Mouse (Mus musculus) stomach, embryonic 15.5 days (tissue): Measurements from ENCODE around the gene Cnksr3. TPM values are rescaled to one million over a fixed set of nuclear protein-coding genes. Genes with fewer than 3 reads are reported as not detected.

Experiments used
- ATAC-seq: fragments of 200-750 bp; cut with Nextera tagmentation; 2 replicates; pipeline ENCODE4 v1.8.0; 2017; ENCODE audit warnings: low read depth, moderate number of reproducible peaks, moderate TSS enrichment; ENCODE audit not compliant: insufficient read depth, low FRiP score
- H3K27ac ChIP-seq: fragments of 300-500 bp; sonication (generic); 2 replicates; pipeline ENCODE4 v1.5.1; 2015; ENCODE audit warnings: mild to moderate bottlenecking, inconsistent platforms
- H3K27me3 ChIP-seq: fragments of 300-500 bp; sonication (generic); replicated peaks from 2 replicates; pipeline ENCODE4 v1.6.1; 2015; ENCODE audit warnings: inconsistent platforms
- H3K36me3 ChIP-seq: fragments of 300-500 bp; sonication (generic); 2 replicates; pipeline ENCODE4 v1.6.1; 2015; ENCODE audit warnings: inconsistent platforms
- H3K4me1 ChIP-seq: fragments of 300-500 bp; sonication (generic); 2 replicates; pipeline ENCODE4 v1.6.1; 2015; ENCODE audit warnings: inconsistent platforms
- H3K4me2 ChIP-seq: fragments of 300-500 bp; sonication (generic); 2 replicates; pipeline ENCODE4 v1.6.1; 2015; ENCODE audit warnings: mild to moderate bottlenecking, inconsistent platforms
- H3K4me3 ChIP-seq: fragments of 300-500 bp; sonication (generic); replicated peaks from 2 replicates; pipeline ENCODE4 v1.5.1; 2015; ENCODE audit warnings: inconsistent platforms
- H3K9ac ChIP-seq: fragments of 300-500 bp; sonication (generic); 2 replicates; pipeline ENCODE4 v1.6.1; 2015; ENCODE audit warnings: inconsistent platforms
- H3K9me3 ChIP-seq: fragments of 300-500 bp; sonication (generic); 2 replicates; pipeline ENCODE4 v1.6.1; 2016; ENCODE audit warnings: inconsistent platforms
- WGBS: fragments of 180-500 bp; shearing (Covaris S2); methylation state at CpG from one replicate; pipeline ENCODE4 v1.1.7; 2015; 5-methylcytosine and 5-hydroxymethylcytosine counted together
- polyA plus RNA-seq: library from polyadenylated mRNA; unstranded; fragments of >200 nt; fragmentation: Nextera tagmentation; extraction: Ambion mirVana; gene quantifications from 2 replicates; pipeline ENCODE4 v1.2.1, GENCODE M21; 2015

Cnksr3 gene
- polyA plus RNA-seq, 1 experiment from 2014 or later, result 14.6 TPM

DNA sequence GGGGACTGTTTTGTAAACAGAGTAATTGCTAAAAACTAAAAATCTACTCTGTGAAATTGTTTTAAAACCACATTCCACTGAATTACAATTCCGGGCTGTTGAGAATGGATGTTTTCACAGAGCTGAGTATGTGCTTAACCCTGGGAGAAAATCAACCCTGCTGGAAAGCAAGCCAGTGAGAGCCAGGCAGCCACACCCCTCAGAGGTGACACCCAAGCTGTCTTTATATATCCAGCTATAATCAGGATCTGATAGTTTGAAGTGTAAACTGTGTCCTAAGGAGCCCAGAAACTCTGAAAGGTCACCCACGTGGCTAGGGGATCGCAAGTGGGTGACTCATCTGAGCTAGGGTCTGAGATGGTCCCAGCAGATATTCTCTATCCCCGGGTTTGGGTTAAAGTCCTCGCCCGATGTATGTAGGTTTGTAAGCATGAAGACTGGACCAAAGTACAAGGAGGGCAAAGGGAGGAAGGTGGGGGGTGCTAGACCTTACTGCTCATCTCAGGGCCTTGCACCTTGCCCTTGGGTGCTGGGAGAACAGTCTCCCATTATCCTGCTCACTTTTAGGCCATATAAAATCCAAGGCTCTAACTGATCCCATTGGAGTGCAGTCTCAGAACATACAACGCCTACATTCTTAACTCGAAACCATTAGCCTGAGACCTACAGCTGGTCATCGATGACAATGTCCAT is 20.2 kb downstream of the Cnksr3 start:
- Histone ChIP-seq H3K4me1 (peaks cover 27% of the 10 kb centered on the region), H3K36me3 (no peaks in the 10 kb centered on the region), H3K9ac (no peak overlapping the region), H3K4me2 (no peak overlapping the region), H3K4me3 (no peak overlapping the region), H3K27me3 (no peaks in the 10 kb centered on the region), H3K9me3 (no peaks in the 10 kb centered on the region), H3K27ac (no peak overlapping the region)
- WGBS, result 68% methylated on average over 9 of the region's 9 CpGs
- peak; percentile 12; the same call in 1 of the 2 replicates for ATAC-seq

DNA sequence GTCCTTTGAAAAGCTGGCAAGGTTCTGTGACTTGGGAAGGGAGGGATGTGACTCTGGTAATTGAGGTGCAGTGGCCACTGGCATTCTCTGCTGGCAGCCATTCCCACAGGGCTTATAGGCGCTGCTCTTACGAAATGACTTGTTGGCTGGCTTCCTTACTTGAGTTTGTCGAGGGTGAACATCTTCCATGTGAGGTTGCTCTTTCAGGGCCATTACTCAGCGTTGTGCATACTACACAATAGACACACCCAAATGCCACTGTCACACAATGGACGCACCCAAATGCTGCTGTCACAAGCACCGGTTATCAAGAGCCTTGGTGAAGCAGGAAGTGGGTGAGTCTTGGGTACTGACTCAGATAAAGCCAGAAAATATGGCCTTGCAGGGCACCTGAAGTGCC is 22.8 kb downstream of the Cnksr3 start:
- Histone ChIP-seq H3K4me1 (peaks cover 23% of the 10 kb centered on the region; the same call in 1 of the 2 replicates), H3K4me3 (no peak overlapping the region), H3K9me3 (no peaks in the 10 kb centered on the region), H3K4me2 (no peak overlapping the region), H3K27ac (0 out of 2 replicates have a peak overlapping the region, but pooled peaks have one; percentile 14), H3K27me3 (no peaks in the 10 kb centered on the region), H3K9ac (no peak overlapping the region), H3K36me3 (no peaks in the 10 kb centered on the region)
- WGBS, result 66% methylated on average over 6 of the region's 6 CpGs
- ATAC-seq, result no peak

DNA sequence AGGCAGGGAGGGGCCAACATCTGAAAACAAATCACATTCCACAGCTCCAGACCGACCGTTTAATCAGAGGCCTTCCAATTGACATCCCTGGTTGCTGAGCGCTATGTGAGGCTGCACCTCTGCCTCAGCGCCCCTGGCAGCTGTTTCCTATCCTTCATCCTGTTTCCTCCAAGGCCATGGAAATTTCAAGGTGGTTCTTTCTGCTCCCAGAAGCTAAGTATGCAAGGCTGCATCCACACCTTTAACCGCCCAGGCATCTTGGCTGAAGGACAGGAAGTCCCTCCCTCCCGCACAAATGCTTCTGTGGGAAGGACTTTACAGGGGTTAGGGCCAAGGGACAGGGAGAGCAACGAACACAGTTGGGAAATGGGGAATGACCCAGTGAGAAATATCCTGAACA is 24.2 kb downstream of the Cnksr3 start:
- H3K4me2 ChIP-seq, result no peak overlapping the region
- no peaks in the 10 kb centered on the region for H3K36me3 ChIP-seq
- WGBS, result 34% methylated on average over 7 of the region's 7 CpGs
- H3K27me3 ChIP-seq, result no peaks in the 10 kb centered on the region
- no peak overlapping the region for H3K27ac ChIP-seq
- ATAC-seq, result no peak
- H3K4me3 ChIP-seq, result no peak overlapping the region
- peaks cover 32% of the 10 kb centered on the region for H3K4me1 ChIP-seq
- H3K9me3 ChIP-seq, result no peaks in the 10 kb centered on the region
- no peak overlapping the region for H3K9ac ChIP-seq

DNA sequence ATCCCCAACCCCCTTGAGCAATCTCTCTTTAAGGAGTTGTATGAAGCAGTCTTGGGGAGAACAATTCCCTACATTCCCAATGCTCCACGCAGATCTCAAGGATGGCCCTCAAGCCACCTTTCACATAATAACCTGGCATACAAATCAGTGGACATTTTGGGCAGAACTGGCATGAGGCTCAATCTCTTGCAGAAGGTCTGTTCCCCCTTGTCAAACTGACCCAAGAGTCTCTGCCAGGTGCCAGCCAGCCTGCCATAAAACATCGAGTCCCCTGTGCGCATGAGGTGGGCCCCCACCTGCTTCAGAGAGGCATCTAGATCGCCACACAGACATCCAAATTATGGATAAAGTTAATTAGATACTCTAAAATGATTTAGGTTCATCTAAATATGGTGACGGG is 25.0 kb downstream of the Cnksr3 start:
- Histone ChIP-seq H3K4me1 (peaks cover 35% of the 10 kb centered on the region), H3K36me3 (no peaks in the 10 kb centered on the region), H3K27ac (no peak overlapping the region), H3K27me3 (no peaks in the 10 kb centered on the region), H3K4me2 (no peak overlapping the region), H3K4me3 (no peak overlapping the region), H3K9ac (no peak overlapping the region), H3K9me3 (no peaks in the 10 kb centered on the region)
- ATAC-seq, result no peak
- 89% methylated on average over 5 of the region's 5 CpGs for WGBS

DNA sequence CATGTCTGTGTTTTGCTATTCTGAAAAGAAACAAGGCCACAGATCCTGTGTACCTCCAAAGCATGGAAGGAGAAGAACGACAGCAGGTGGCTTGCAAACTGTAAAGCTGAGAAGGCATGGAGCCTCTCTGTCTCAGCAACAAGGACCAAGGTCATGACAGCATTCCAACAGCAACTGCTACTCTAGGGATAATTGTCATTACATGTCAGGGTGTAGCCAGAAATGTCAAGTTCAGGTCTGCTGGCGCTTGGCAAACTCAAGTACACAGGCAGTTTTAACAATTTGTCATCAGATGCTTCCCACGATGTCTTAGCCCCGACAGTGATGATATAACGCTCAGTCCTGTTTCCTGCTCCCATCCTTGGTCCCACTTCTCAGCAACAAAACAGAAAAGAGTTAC is 26.0 kb downstream of the Cnksr3 start:
- no peak for ATAC-seq
- Histone ChIP-seq H3K4me3 (no peak overlapping the region), H3K27ac (no peak overlapping the region), H3K9me3 (no peaks in the 10 kb centered on the region), H3K4me2 (no peak overlapping the region), H3K4me1 (peaks cover 36% of the 10 kb centered on the region), H3K9ac (no peak overlapping the region), H3K36me3 (no peaks in the 10 kb centered on the region), H3K27me3 (no peaks in the 10 kb centered on the region)
- 78% methylated on average over 5 of the region's 5 CpGs for WGBS

DNA sequence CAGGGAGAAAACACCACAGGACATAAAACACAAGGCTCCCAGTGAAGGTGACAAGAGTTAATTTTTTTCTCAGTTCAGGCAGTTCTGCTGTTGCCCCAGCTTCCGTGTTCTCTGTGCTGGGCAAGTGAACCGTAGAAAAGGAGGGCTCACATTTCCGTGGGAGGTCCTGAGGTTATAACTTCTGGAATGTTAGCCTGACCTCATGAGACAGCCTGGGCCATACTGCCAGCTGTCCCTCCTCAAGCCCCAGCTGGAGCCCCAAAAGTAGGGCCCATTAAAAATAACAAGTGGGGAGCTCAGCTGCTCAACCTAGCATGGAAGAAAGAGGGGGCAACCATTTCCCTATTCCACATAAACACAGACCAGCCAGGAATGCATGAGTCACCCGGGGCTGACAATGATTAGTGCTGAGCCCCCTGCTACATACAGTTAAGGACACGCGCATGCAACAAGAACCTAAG is 28.8 kb downstream of the Cnksr3 start:
- Histone ChIP-seq H3K4me2 (peak overlapping the region; percentile 17), H3K4me3 (no peak overlapping the region), H3K36me3 (no peaks in the 10 kb centered on the region), H3K27ac (peak overlapping the region; percentile 77), H3K9me3 (no peaks in the 10 kb centered on the region), H3K4me1 (peaks cover 25% of the 10 kb centered on the region), H3K27me3 (no peaks in the 10 kb centered on the region), H3K9ac (no peak overlapping the region)
- 10% methylated on average over 6 of the region's 6 CpGs for WGBS
- ATAC-seq, result peak; percentile 75; the same call in 1 of the 2 replicates

DNA sequence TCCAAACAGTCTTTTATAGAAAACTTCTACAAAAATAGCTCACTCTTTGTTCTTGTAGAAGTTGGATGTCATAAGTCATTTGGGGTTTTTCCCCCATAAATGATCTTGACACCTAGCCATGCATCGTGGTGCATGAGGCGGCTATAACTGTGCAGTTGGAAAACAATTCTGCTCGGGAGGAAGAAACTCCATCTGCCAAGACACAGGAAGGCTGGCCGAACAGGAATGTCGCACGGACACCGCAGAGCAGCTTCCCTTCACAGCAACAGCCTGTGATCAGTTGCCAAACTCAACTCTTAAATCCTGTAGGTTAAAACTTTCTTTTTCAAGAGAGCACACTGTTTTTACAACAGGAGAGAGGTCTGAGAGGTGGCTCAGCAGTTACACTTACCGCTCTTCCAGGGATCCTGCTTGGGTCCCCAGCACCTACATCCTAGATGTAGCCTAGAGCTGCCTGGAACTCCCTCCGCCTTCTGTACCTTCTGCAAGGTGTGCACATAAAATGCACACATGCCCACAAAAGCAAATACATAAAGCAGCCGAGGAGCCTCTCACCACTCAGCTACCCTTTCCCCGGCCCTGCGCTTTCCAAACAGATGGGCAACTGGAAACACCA is 29.4 kb downstream of the Cnksr3 start:
- 37% methylated on average over 12 of the region's 12 CpGs for WGBS
- Histone ChIP-seq H3K27ac (peak overlapping the region; percentile 77), H3K36me3 (no peaks in the 10 kb centered on the region), H3K4me1 (peaks cover 25% of the 10 kb centered on the region), H3K27me3 (no peaks in the 10 kb centered on the region), H3K4me3 (no peak overlapping the region), H3K9ac (no peak overlapping the region), H3K4me2 (peak overlapping the region; percentile 17), H3K9me3 (no peaks in the 10 kb centered on the region)
- peak; percentile 24; the same call in 1 of the 2 replicates for ATAC-seq

DNA sequence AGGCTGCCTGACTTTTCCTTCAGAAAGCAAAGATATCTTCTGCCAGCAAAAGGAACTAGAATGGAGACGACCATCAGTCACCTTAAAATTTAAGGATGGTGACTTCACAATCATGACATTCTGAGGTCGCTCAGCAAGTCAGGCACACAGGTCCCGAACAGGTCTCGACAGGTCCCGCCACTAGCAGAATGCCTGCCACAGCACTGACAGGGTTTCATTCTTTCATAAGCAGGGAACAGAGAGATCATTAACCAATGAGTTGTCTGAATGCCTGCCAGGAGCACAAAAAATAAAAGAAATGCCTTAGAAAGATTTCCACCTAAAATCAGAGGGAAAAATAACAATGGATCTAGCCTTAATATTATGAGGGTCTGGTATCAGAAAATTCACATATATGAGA is 31.7 kb downstream of the Cnksr3 start:
- WGBS, result 75% methylated on average over 5 of the region's 5 CpGs
- no peak for ATAC-seq
- Histone ChIP-seq H3K36me3 (no peaks in the 10 kb centered on the region), H3K4me3 (no peak overlapping the region), H3K27ac (no peak overlapping the region), H3K9ac (no peak overlapping the region), H3K27me3 (no peaks in the 10 kb centered on the region), H3K9me3 (no peaks in the 10 kb centered on the region), H3K4me2 (no peak overlapping the region), H3K4me1 (peaks cover 31% of the 10 kb centered on the region)

DNA sequence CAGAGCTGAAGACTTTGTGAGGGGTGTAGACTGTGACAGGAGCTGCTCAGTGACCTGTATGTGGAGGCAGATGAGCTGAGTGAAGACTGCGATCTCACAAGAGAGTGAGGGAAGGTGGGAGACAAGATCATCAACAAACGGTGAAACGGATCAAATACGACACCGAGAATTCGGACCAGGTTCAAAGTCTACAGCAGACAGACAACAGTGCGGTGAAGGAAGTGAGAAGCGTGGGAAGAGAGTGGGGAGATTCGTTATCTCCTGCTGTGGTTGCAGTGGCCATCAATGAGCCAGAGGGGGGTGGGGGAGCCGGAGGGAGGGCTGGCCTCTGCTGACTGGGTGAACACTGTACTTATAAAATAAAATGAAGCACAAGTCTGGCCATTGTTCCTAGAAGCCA is 33.5 kb downstream of the Cnksr3 start:
- H3K36me3 ChIP-seq, result no peaks in the 10 kb centered on the region

DNA sequence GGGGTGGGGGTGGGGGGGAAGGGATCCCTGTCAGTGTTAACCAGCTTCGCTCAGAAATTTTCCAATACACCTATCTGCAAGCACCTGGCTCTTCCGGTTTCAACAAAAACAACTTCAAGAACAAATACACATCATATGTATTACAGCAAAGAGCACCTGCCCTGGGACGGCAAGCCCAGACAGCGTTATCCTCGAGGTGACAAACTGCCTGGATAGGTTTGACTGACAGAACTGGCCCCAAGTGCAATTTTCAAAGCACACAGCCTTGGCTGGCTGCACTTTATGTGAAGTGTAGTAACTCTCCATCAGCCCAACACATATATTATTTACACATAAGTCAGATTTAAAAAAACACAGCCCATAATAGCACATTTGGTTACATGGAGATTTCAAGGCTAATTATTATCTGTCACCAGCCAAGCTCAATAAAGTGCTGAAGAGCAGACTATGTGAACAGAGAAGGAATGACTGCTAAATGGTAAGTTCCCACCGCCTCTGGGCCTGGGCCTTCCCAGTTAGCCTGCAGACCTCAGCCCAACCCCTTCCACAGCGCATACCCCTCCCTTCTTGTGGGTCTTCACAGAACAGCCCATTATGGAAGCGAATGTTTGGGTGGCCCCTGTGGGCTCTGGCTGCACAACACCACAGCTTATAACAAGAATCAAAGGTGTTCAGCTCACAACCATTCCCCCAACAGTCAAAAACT is 35.7 kb downstream of the Cnksr3 start:
- WGBS, result 78% methylated on average over 8 of the region's 8 CpGs
- Histone ChIP-seq H3K27me3 (no peaks in the 10 kb centered on the region), H3K27ac (no peak overlapping the region; the same call in 1 of the 2 replicates), H3K9me3 (no peaks in the 10 kb centered on the region), H3K9ac (no peak overlapping the region), H3K36me3 (no peaks in the 10 kb centered on the region), H3K4me2 (no peak overlapping the region), H3K4me1 (0 out of 2 replicates have a peak, but pooled peaks cover 10% of the 10 kb centered on the region), H3K4me3 (no peak overlapping the region)
- ATAC-seq, result no peak

More for the DNA sequence above, 33.5 kb downstream of the Cnksr3 start:
- Histone ChIP-seq H3K4me1 (peaks cover 28% of the 10 kb centered on the region), H3K4me3 (no peak overlapping the region), H3K4me2 (no peak overlapping the region), H3K9ac (no peak overlapping the region), H3K9me3 (no peaks in the 10 kb centered on the region), H3K27me3 (no peaks in the 10 kb centered on the region), H3K27ac (no peak overlapping the region)
- WGBS, result 59% methylated on average over 10 of the region's 10 CpGs
- no peak for ATAC-seq

DNA sequence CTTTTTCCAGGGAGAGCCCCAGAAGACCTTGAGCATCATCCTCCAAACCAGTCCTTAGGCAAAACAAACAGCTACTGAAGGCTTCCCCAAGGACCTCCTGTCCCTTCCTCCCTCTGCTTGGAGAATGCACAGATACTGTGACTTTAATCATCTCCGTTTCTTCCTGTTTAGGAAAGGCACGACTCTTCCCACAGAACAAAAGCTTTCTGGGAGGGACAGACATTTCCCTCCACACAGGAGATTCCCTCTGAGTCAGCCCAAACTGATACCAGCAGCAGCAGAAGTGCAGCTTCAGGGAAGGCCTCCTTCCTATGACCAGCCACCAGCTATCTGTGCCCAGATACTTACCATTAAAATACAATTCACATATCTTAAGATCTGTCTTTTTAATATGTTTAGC is 37.6 kb downstream of the Cnksr3 start:
- Histone ChIP-seq H3K27ac (no peak overlapping the region), H3K4me2 (no peak overlapping the region)

DNA sequence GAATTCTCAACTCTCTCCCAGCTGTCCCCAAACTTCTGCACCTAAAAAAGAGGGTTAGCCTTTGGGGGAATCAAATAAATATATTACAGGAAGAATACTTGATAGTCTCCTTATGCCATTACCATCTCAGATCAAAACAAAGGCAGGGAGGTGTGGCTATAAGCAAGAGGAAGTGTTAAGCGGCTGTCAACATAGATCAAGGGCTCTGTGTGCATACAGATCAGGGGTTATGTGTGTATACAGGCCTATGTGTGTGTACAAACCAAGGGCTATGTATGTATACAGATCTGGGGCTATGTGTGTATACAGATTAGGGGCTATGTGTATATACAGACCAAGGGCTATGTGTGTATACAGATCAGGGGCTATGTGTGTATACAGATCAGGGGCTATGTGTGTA is 38.9 kb downstream of the Cnksr3 start:
- Histone ChIP-seq H3K36me3 (no peaks in the 10 kb centered on the region), H3K4me1 (0 out of 2 replicates have a peak, but pooled peaks cover 8% of the 10 kb centered on the region), H3K27me3 (no peaks in the 10 kb centered on the region), H3K9ac (no peak overlapping the region), H3K4me3 (no peak overlapping the region), H3K4me2 (no peak overlapping the region), H3K27ac (no peak overlapping the region), H3K9me3 (no peaks in the 10 kb centered on the region)
- 65% methylated on average over 1 of the region's 1 CpGs for WGBS
- no peak for ATAC-seq

More for the DNA sequence above, 37.6 kb downstream of the Cnksr3 start:
- Histone ChIP-seq H3K4me1 (0 out of 2 replicates have a peak, but pooled peaks cover 8% of the 10 kb centered on the region), H3K9me3 (no peaks in the 10 kb centered on the region), H3K9ac (no peak overlapping the region), H3K36me3 (no peaks in the 10 kb centered on the region), H3K27me3 (no peaks in the 10 kb centered on the region), H3K4me3 (no peak overlapping the region)
- WGBS, result 30% methylated on average over 2 of the region's 2 CpGs
- no peak for ATAC-seq
